Mouse (Mus musculus) heart, embryonic 16.5 days (tissue): ENCODE measurements around the gene Gm49387. TPM values are rescaled to one million over a fixed set of nuclear protein-coding genes. Genes with fewer than 3 reads are reported as not detected.
A peak's percentile ranks its signal among the peaks of the same experiment; 100 is the strongest.

ENCODE experiments used
- ATAC-seq: fragments of 200-750 bp; cut with Nextera tagmentation; replicated peaks from 2 replicates; pipeline ENCODE4 v1.8.0; 2017; ENCODE audit warnings: moderate number of reproducible peaks; ENCODE audit not compliant: insufficient read depth, low FRiP score; ENCODE audit errors: extremely low read depth
- H3K27ac ChIP-seq: fragments of 300-500 bp; sonication (generic); 2 replicates; pipeline ENCODE4 v1.5.1; 2014; ENCODE audit warnings: mild to moderate bottlenecking, low read length, control low read depth, moderate library complexity
- H3K27me3 ChIP-seq: fragments of 300-500 bp; sonication (generic); 2 replicates; pipeline ENCODE4 v1.6.1; 2014; ENCODE audit warnings: low read length, mixed read lengths; ENCODE audit not compliant: control insufficient read depth, insufficient read depth
- H3K36me3 ChIP-seq: fragments of 300-500 bp; sonication (generic); 2 replicates; pipeline ENCODE4 v1.6.1; 2014; ENCODE audit not compliant: control insufficient read depth, insufficient read depth
- H3K4me1 ChIP-seq: fragments of 300-500 bp; sonication (generic); 2 replicates; pipeline ENCODE4 v1.6.1; 2014; ENCODE audit warnings: low read length, mixed read lengths; ENCODE audit not compliant: control insufficient read depth, insufficient read depth
- H3K4me2 ChIP-seq: fragments of 300-500 bp; sonication (generic); 2 replicates; pipeline ENCODE4 v1.6.1; 2014; ENCODE audit warnings: low read depth, mild to moderate bottlenecking, control low read depth, low read length
- H3K4me3 ChIP-seq: fragments of 300-500 bp; sonication (generic); 2 replicates; pipeline ENCODE4 v1.5.1; 2014; ENCODE audit warnings: mild to moderate bottlenecking, control low read depth, low read length
- H3K9ac ChIP-seq: fragments of 300-500 bp; sonication (generic); 2 replicates; pipeline ENCODE4 v1.6.1; 2014; ENCODE audit warnings: low read length, control low read depth
- H3K9me3 ChIP-seq: fragments of 300-500 bp; sonication (generic); replicated peaks from 2 replicates; pipeline ENCODE4 v1.6.1; 2016; ENCODE audit warnings: low read length; ENCODE audit not compliant: control insufficient read depth
- WGBS: fragments of 180-500 bp; shearing (Covaris S2); extraction: QIAGEN DNeasy Blood & Tissue Kit; methylation state at CpG from one replicate; pipeline ENCODE4 v1.1.7; 2014; 5-methylcytosine and 5-hydroxymethylcytosine counted together
- polyA plus RNA-seq: library from polyadenylated mRNA; unstranded; fragments of >200 nt; fragmentation: Nextera tagmentation; extraction: Ambion mirVana; gene quantifications from 2 replicates; pipeline ENCODE4 v1.2.1, GENCODE M21; 2015

Gm49387 gene
- polyA plus RNA-seq, 1 experiment from 2014 or later = 0.87 TPM

GRCm38 (mm10) chr14:31560886-31561285 lies 79.8 kb downstream of the Gm49387 start:
- peak overlapping the region; percentile 52 for H3K27ac ChIP-seq
- ATAC-seq = peak; percentile 87
- no peaks in the 10 kb centered on the region for H3K36me3 ChIP-seq
- peaks cover 44% of the 10 kb centered on the region for H3K4me1 ChIP-seq
- no peak overlapping the region for H3K4me2 ChIP-seq
- no peak overlapping the region for H3K4me3 ChIP-seq
- no peaks in the 10 kb centered on the region for H3K27me3 ChIP-seq
- H3K9ac ChIP-seq = no peak overlapping the region
- WGBS = 13% methylated on average over 5 of the region's 5 CpGs
- no peaks in the 10 kb centered on the region for H3K9me3 ChIP-seq

- no peak overlapping the region for H3K27ac ChIP-seq
- no peak for ATAC-seq
- H3K9ac ChIP-seq = no peak overlapping the region
- H3K4me1 ChIP-seq = peaks cover 33% of the 10 kb centered on the region
- H3K4me3 ChIP-seq = no peak overlapping the region
- H3K4me2 ChIP-seq = no peak overlapping the region
- H3K36me3 ChIP-seq = no peaks in the 10 kb centered on the region
- no peaks in the 10 kb centered on the region for H3K9me3 ChIP-seq
- WGBS = 50% methylated on average over 5 of the region's 5 CpGs
- no peaks in the 10 kb centered on the region for H3K27me3 ChIP-seq
Observed at GRCm38 (mm10) chr14:31559216-31559615, 81.5 kb downstream of the Gm49387 start.

- H3K27me3 ChIP-seq = no peaks in the 10 kb centered on the region; the same call in 1 of the 2 replicates
- H3K4me2 ChIP-seq = no peak overlapping the region
- H3K27ac ChIP-seq = no peak overlapping the region
- WGBS = 69% methylated on average over 9 of the region's 9 CpGs
- ATAC-seq = no peak
- H3K36me3 ChIP-seq = no peaks in the 10 kb centered on the region
- no peak overlapping the region for H3K4me3 ChIP-seq
- H3K9me3 ChIP-seq = no peaks in the 10 kb centered on the region
- H3K4me1 ChIP-seq = peaks cover 33% of the 10 kb centered on the region
- H3K9ac ChIP-seq = no peak overlapping the region
Observed at GRCm38 (mm10) chr14:31557784-31558183, 82.9 kb downstream of the Gm49387 start.

- no peak overlapping the region for H3K4me3 ChIP-seq
- ATAC-seq = no peak
- WGBS = 83% methylated on average over 8 of the region's 8 CpGs
- peaks cover 33% of the 10 kb centered on the region for H3K4me1 ChIP-seq
- no peak overlapping the region for H3K9ac ChIP-seq
- no peaks in the 10 kb centered on the region for H3K36me3 ChIP-seq
- no peaks in the 10 kb centered on the region for H3K9me3 ChIP-seq
- no peak overlapping the region for H3K4me2 ChIP-seq
- no peaks in the 10 kb centered on the region; the same call in 1 of the 2 replicates for H3K27me3 ChIP-seq
- H3K27ac ChIP-seq = no peak overlapping the region
Observed at GRCm38 (mm10) chr14:31557273-31557672, 83.4 kb downstream of the Gm49387 start.

- no peaks in the 10 kb centered on the region for H3K36me3 ChIP-seq
- H3K4me3 ChIP-seq = no peak overlapping the region
- no peaks in the 10 kb centered on the region for H3K9me3 ChIP-seq
- H3K4me1 ChIP-seq = peaks cover 31% of the 10 kb centered on the region
- ATAC-seq = no peak
- WGBS = 84% methylated on average over 9 of the region's 9 CpGs
- no peaks in the 10 kb centered on the region; the same call in 1 of the 2 replicates for H3K27me3 ChIP-seq
- no peak overlapping the region for H3K4me2 ChIP-seq
- no peak overlapping the region for H3K9ac ChIP-seq
- H3K27ac ChIP-seq = peak overlapping the region; percentile 49; the same call in 1 of the 2 replicates
Observed at GRCm38 (mm10) chr14:31556526-31557260, 84.0 kb downstream of the Gm49387 start.

- H3K27me3 ChIP-seq = no peaks in the 10 kb centered on the region; the same call in 1 of the 2 replicates
- no peak overlapping the region for H3K4me3 ChIP-seq
- ATAC-seq = peak; percentile 47; the same call in 1 of the 2 replicates
- no peak overlapping the region for H3K9ac ChIP-seq
- H3K4me1 ChIP-seq = peaks cover 24% of the 10 kb centered on the region
- H3K4me2 ChIP-seq = no peak overlapping the region
- peak overlapping the region; percentile 49; the same call in 1 of the 2 replicates for H3K27ac ChIP-seq
- H3K36me3 ChIP-seq = no peaks in the 10 kb centered on the region
- H3K9me3 ChIP-seq = no peaks in the 10 kb centered on the region
- 44% methylated on average over 14 of the region's 14 CpGs for WGBS
Observed at GRCm38 (mm10) chr14:31555963-31556434, 84.7 kb downstream of the Gm49387 start.

GRCm38 (mm10) chr14:31555021-31555420 lies 85.7 kb downstream of the Gm49387 start:
- H3K9me3 ChIP-seq = no peaks in the 10 kb centered on the region
- no peak overlapping the region for H3K4me3 ChIP-seq
- ATAC-seq = no peak
- no peaks in the 10 kb centered on the region for H3K36me3 ChIP-seq
- H3K27ac ChIP-seq = no peak overlapping the region
- no peak overlapping the region for H3K9ac ChIP-seq
- 94% methylated on average over 7 of the region's 7 CpGs for WGBS
- no peaks in the 10 kb centered on the region; the same call in 1 of the 2 replicates for H3K27me3 ChIP-seq
- H3K4me1 ChIP-seq = peaks cover 16% of the 10 kb centered on the region
- H3K4me2 ChIP-seq = no peak overlapping the region

GRCm38 (mm10) chr14:31543885-31544442 lies 96.7 kb downstream of the Gm49387 start:
- 0 out of 2 replicates have a peak, but pooled peaks cover 4% of the 10 kb centered on the region for H3K9me3 ChIP-seq
- H3K27ac ChIP-seq = no peak overlapping the region
- H3K4me3 ChIP-seq = no peak overlapping the region
- peaks cover 10% of the 10 kb centered on the region for H3K36me3 ChIP-seq
- H3K9ac ChIP-seq = no peak overlapping the region
- no peaks in the 10 kb centered on the region for H3K4me1 ChIP-seq
- WGBS = 79% methylated on average over 11 of the region's 11 CpGs
- no peaks in the 10 kb centered on the region for H3K27me3 ChIP-seq
- ATAC-seq = no peak
- H3K4me2 ChIP-seq = no peak overlapping the region

- H3K27me3 ChIP-seq = no peaks in the 10 kb centered on the region
- peaks cover 4% of the 10 kb centered on the region; the same call in 1 of the 2 replicates for H3K4me1 ChIP-seq
- no peak overlapping the region for H3K4me3 ChIP-seq
- ATAC-seq = no peak
- no peaks in the 10 kb centered on the region for H3K9me3 ChIP-seq
- H3K9ac ChIP-seq = no peak overlapping the region
- 0 out of 2 replicates have a peak, but pooled peaks cover 4% of the 10 kb centered on the region for H3K36me3 ChIP-seq
- 64% methylated on average over 6 of the region's 6 CpGs for WGBS
- H3K27ac ChIP-seq = peak overlapping the region; percentile 10; the same call in 1 of the 2 replicates
- H3K4me2 ChIP-seq = no peak overlapping the region
Observed at GRCm38 (mm10) chr14:31537298-31537697, 103.4 kb downstream of the Gm49387 start.
